Mouse (Mus musculus) frontal cortex, adult (tissue): ENCODE data around the gene Fgfr2.
"Not testable (repeated sequence)": the region's sequence is repeated elsewhere in the genome, so short reads cannot be mapped to it uniquely, and the experiment has no call there.

Experiments used
- ATAC-seq: cut with Nextera tagmentation; 2 replicates; pipeline ENCODE4 v1.9.2; 2017; ENCODE audit warnings: mild to moderate bottlenecking, moderate library complexity, mixed read lengths; ENCODE audit not compliant: low TSS enrichment

Gene Fgfr2

GRCm38 (mm10) chr7:133120221-133120751 is 2.9 kb downstream of the Fgfr2 start:
- ATAC-seq: no peak

- ATAC-seq: no peak
Observed at GRCm38 (mm10) chr7:133117815-133118214, 5.3 kb downstream of the Fgfr2 start.

- ATAC-seq: no peak
Observed at GRCm38 (mm10) chr7:133116542-133116941, 6.6 kb downstream of the Fgfr2 start.

- ATAC-seq: no peak
Observed at GRCm38 (mm10) chr7:133115886-133116285, 7.3 kb downstream of the Fgfr2 start.

- ATAC-seq: no peak
Observed at GRCm38 (mm10) chr7:133114847-133115470, 8.2 kb downstream of the Fgfr2 start.

GRCm38 (mm10) chr7:133113185-133113895 is 9.8 kb downstream of the Fgfr2 start:
- no peak for ATAC-seq

- ATAC-seq: no peak
Observed at GRCm38 (mm10) chr7:133112351-133112831, 10.8 kb downstream of the Fgfr2 start.

- ATAC-seq: no peak
Observed at GRCm38 (mm10) chr7:133109442-133109841, 13.7 kb downstream of the Fgfr2 start.

- peak; percentile 65 for ATAC-seq
Observed at GRCm38 (mm10) chr7:133108695-133109094, 14.5 kb downstream of the Fgfr2 start.

GRCm38 (mm10) chr7:133102578-133102977 is 20.6 kb downstream of the Fgfr2 start:
- ATAC-seq: no peak

GRCm38 (mm10) chr7:133101070-133101469 is 22.1 kb downstream of the Fgfr2 start:
- no peak for ATAC-seq

GRCm38 (mm10) chr7:133100178-133100577 is 23.0 kb downstream of the Fgfr2 start:
- ATAC-seq: no peak

- ATAC-seq: no peak
Observed at GRCm38 (mm10) chr7:133099266-133099665, 23.9 kb downstream of the Fgfr2 start.

GRCm38 (mm10) chr7:133098118-133098793 is 24.9 kb downstream of the Fgfr2 start:
- ATAC-seq: no peak

- ATAC-seq: not testable (repeated sequence)
Observed at GRCm38 (mm10) chr7:133095610-133096009, 27.5 kb downstream of the Fgfr2 start.

- ATAC-seq: no peak
Observed at GRCm38 (mm10) chr7:133094711-133095495, 28.2 kb downstream of the Fgfr2 start.

GRCm38 (mm10) chr7:133094161-133094560 is 29.0 kb downstream of the Fgfr2 start:
- ATAC-seq: no peak

- ATAC-seq: no peak
Observed at GRCm38 (mm10) chr7:133093731-133094130, 29.4 kb downstream of the Fgfr2 start.

GRCm38 (mm10) chr7:133090641-133091040 is 32.5 kb downstream of the Fgfr2 start:
- no peak for ATAC-seq

GRCm38 (mm10) chr7:133089621-133090260 is 33.4 kb downstream of the Fgfr2 start:
- 0 out of 2 replicates have a peak, but pooled peaks have one; percentile 27 for ATAC-seq

GRCm38 (mm10) chr7:133088830-133089261 is 34.3 kb downstream of the Fgfr2 start:
- peak; percentile 97 for ATAC-seq
